Mouse (Mus musculus) frontal cortex, postnatal 10 days (tissue): ENCODE results near the gene Exoc4.

Source experiments
- DNase-seq, 2 experiments: peaks; one replicate each; pipeline ENCODE4 v3.0.0; 2022; ENCODE audit warnings: low spot score in 2 of 2, mixed read lengths in 1 of 2

Exoc4 gene

GRCm38 (mm10) chr6:33248894-33249758 lies at the start of gene Exoc4:
Gene Exoc4 (plus strand): TSS chr6:33249085.
- DNase-seq: peak; percentile 95

GRCm38 (mm10) chr6:33218780-33219179 lies 30.1 kb upstream of the Exoc4 start:
- DNase-seq: no peak

GRCm38 (mm10) chr6:33226700-33227099 lies 22.2 kb upstream of the Exoc4 start:
- no peak for DNase-seq

GRCm38 (mm10) chr6:33227371-33227770 lies 21.5 kb upstream of the Exoc4 start:
- no peak for DNase-seq

GRCm38 (mm10) chr6:33241250-33241649 lies 7.6 kb upstream of the Exoc4 start:
- DNase-seq: no peak

GRCm38 (mm10) chr6:33244546-33244945 lies 4.3 kb upstream of the Exoc4 start:
- no peak for DNase-seq

GRCm38 (mm10) chr6:33247146-33247545 lies 1.7 kb upstream of the Exoc4 start:
- no peak for DNase-seq

- no peak for DNase-seq
These were observed 1.1 kb upstream of the Exoc4 start for GRCm38 (mm10) chr6:33247576-33248355.

GRCm38 (mm10) chr6:33256638-33257037 lies 7.8 kb downstream of the Exoc4 start:
- no peak for DNase-seq

GRCm38 (mm10) chr6:33257076-33257789 lies 8.3 kb downstream of the Exoc4 start:
- DNase-seq: no peak

- DNase-seq: no peak
These were observed 11.0 kb downstream of the Exoc4 start for GRCm38 (mm10) chr6:33259926-33260325.

- DNase-seq: no peak
These were observed 12.7 kb downstream of the Exoc4 start for GRCm38 (mm10) chr6:33261606-33262005.

GRCm38 (mm10) chr6:33263950-33264349 lies 15.1 kb downstream of the Exoc4 start:
- DNase-seq: no peak

- no peak for DNase-seq
These were observed 15.5 kb downstream of the Exoc4 start for GRCm38 (mm10) chr6:33264388-33264787.

- DNase-seq: no peak
These were observed 18.7 kb downstream of the Exoc4 start for GRCm38 (mm10) chr6:33267571-33267970.

GRCm38 (mm10) chr6:33283523-33283922 lies 34.6 kb downstream of the Exoc4 start:
- DNase-seq: no peak

GRCm38 (mm10) chr6:33283936-33284335 lies 35.1 kb downstream of the Exoc4 start:
- no peak for DNase-seq

- no peak for DNase-seq
These were observed 37.5 kb downstream of the Exoc4 start for GRCm38 (mm10) chr6:33286376-33286775.

- DNase-seq: no peak
These were observed 45.7 kb downstream of the Exoc4 start for GRCm38 (mm10) chr6:33294626-33295025.

- no peak for DNase-seq
These were observed 48.7 kb downstream of the Exoc4 start for GRCm38 (mm10) chr6:33297566-33297965.

- DNase-seq: no peak
These were observed 49.9 kb downstream of the Exoc4 start for GRCm38 (mm10) chr6:33298768-33299167.

GRCm38 (mm10) chr6:33305996-33306395 lies 57.1 kb downstream of the Exoc4 start:
- DNase-seq: no peak
